Mouse (Mus musculus): ENCODE measurements around the gene Garnl3. TPM values are rescaled to one million over a fixed set of nuclear protein-coding genes. Genes with fewer than 3 reads are reported as not detected.

Gene Garnl3
- polyA plus RNA-seq, 1 experiment from 2014 or later, result 14.2 TPM

GRCm38 (mm10) chr2:32997792-32998191, 133.7 kb downstream of the Garnl3 start:
- in situ Hi-C loops (cut with MboI; ENCODE audit: low pct_unique_long_range_greater_than_20kb), result loop anchor here (25.0 kb wide), 1 partner anchor 390 kb away; no protein-coding TSS in a partner anchor
- DNase-seq (ENCODE audit: low read depth, low spot score) (no peak), ATAC-seq (no peak)
- ChIA-PET CTCF (interaction anchor here (1.4 to 1.7 kb wide), 2 partner anchors 8 to 11 kb away, joined by 3 to 9 read pairs; no protein-coding TSS in a partner anchor), POLR2A (interaction anchor here (0.6 kb wide), 1 partner anchor 142 kb away, joined by 3 read pairs; no protein-coding TSS in a partner anchor)
- H3K27me3 ChIP-seq, result no peaks in the 10 kb centered on the region
- no peak for TF ChIP-seq CTCF (IDR thresholded peaks at IDR 0.05)

GRCm38 (mm10) chr2:32997081-32997480, 134.4 kb downstream of the Garnl3 start:
- H3K27me3 ChIP-seq, result no peaks in the 10 kb centered on the region
- no peak for TF ChIP-seq CTCF (IDR thresholded peaks at IDR 0.05)
- DNase-seq (ENCODE audit: low read depth, low spot score), result no peak
- CTCF ChIA-PET, result interaction anchor here (1.4 to 1.7 kb wide), 2 partner anchors 9 to 12 kb away, joined by 3 to 9 read pairs; no protein-coding TSS in a partner anchor
- no peak for ATAC-seq
- POLR2A ChIA-PET, result no interaction called here
- in situ Hi-C loops (cut with MboI; ENCODE audit: low pct_unique_long_range_greater_than_20kb), result loop anchor here (25.0 kb wide), 1 partner anchor 390 kb away; no protein-coding TSS in a partner anchor

GRCm38 (mm10) chr2:32992130-32992529, 139.3 kb downstream of the Garnl3 start:
- ATAC-seq (no peak), DNase-seq (ENCODE audit: low read depth, low spot score) (no peak)
- H3K27me3 ChIP-seq, result no peaks in the 10 kb centered on the region
- ChIA-PET POLR2A (no interaction called here), CTCF (no interaction called here)
- in situ Hi-C loops (cut with MboI; ENCODE audit: low pct_unique_long_range_greater_than_20kb), result loop anchor here (25.0 kb wide), 1 partner anchor 395 kb away; no protein-coding TSS in a partner anchor
- TF ChIP-seq CTCF (IDR thresholded peaks at IDR 0.05), result no peak

GRCm38 (mm10) chr2:32990167-32990832, 141.2 kb downstream of the Garnl3 start:
- peak; percentile 74 for TF ChIP-seq CTCF (IDR thresholded peaks at IDR 0.05)
- no peaks in the 10 kb centered on the region for H3K27me3 ChIP-seq
- POLR2A ChIA-PET, result no interaction called here
- ATAC-seq (no peak), DNase-seq (ENCODE audit: low read depth, low spot score) (no peak)
- CTCF ChIA-PET, result no interaction called here
- in situ Hi-C loops (cut with MboI; ENCODE audit: low pct_unique_long_range_greater_than_20kb), result loop anchor here (25.0 kb wide), 1 partner anchor 397 kb away; no protein-coding TSS in a partner anchor

GRCm38 (mm10) chr2:32989376-32989775, 142.1 kb downstream of the Garnl3 start:
- ChIA-PET POLR2A (no interaction called here), CTCF (no interaction called here)
- no peaks in the 10 kb centered on the region for H3K27me3 ChIP-seq
- no peak for TF ChIP-seq CTCF (IDR thresholded peaks at IDR 0.05)
- DNase-seq (ENCODE audit: low read depth, low spot score) (no peak), ATAC-seq (no peak)
- in situ Hi-C loops (cut with MboI; ENCODE audit: low pct_unique_long_range_greater_than_20kb), result loop anchor here (25.0 kb wide), 1 partner anchor 398 kb away; no protein-coding TSS in a partner anchor

GRCm38 (mm10) chr2:32985844-32986243, 145.6 kb downstream of the Garnl3 start:
- no peak for ATAC-seq
- POLR2A ChIA-PET, result no interaction called here
- no peaks in the 10 kb centered on the region for H3K27me3 ChIP-seq
- TF ChIP-seq CTCF (IDR thresholded peaks at IDR 0.05), result no peak
- in situ Hi-C loops (cut with MboI; ENCODE audit: low pct_unique_long_range_greater_than_20kb), result loop anchor here (25.0 kb wide), 1 partner anchor 401 kb away; no protein-coding TSS in a partner anchor
- CTCF ChIA-PET, result no interaction called here
- DNase-seq (ENCODE audit: low read depth, low spot score), result no peak

GRCm38 (mm10) chr2:32983617-32984016, 147.8 kb downstream of the Garnl3 start:
- no peak for ATAC-seq
- in situ Hi-C loops (cut with MboI; ENCODE audit: low pct_unique_long_range_greater_than_20kb), result loop anchor here (25.0 kb wide), 1 partner anchor 404 kb away; no protein-coding TSS in a partner anchor
- DNase-seq (ENCODE audit: low read depth, low spot score), result no peak
- no peak for TF ChIP-seq CTCF (IDR thresholded peaks at IDR 0.05)
- H3K27me3 ChIP-seq, result no peaks in the 10 kb centered on the region
- CTCF ChIA-PET, result interaction anchor here (1.1 to 1.9 kb wide), 3 partner anchors 44 to 365 kb away, joined by 3 to 4 read pairs (median 4); partner anchors contain the start of gene Garnl3
- POLR2A ChIA-PET, result no interaction called here

- no peak for DNase-seq (ENCODE audit: low read depth, low spot score)
- CTCF ChIA-PET, result interaction anchor here (1.1 to 1.9 kb wide), 3 partner anchors 14 to 365 kb away, joined by 3 to 4 read pairs (median 3); no protein-coding TSS in a partner anchor
- in situ Hi-C loops (cut with MboI; ENCODE audit: low pct_unique_long_range_greater_than_20kb), result loop anchor here (25.0 kb wide), 1 partner anchor 405 kb away; no protein-coding TSS in a partner anchor
- ATAC-seq, result no peak
- POLR2A ChIA-PET, result no interaction called here
- no peak for TF ChIP-seq CTCF (IDR thresholded peaks at IDR 0.05)
- H3K27me3 ChIP-seq, result no peaks in the 10 kb centered on the region
Measured at GRCm38 (mm10) chr2:32982700-32983099, 148.8 kb downstream of the Garnl3 start.

GRCm38 (mm10) chr2:32981725-32982271, 149.7 kb downstream of the Garnl3 start, which contains the start of gene Slc2a8:
Slc2a8 (minus strand) TSS chr2:32982083.
- POLR2A ChIA-PET, result no interaction called here
- TF ChIP-seq CTCF (IDR thresholded peaks at IDR 0.05), result no peak
- CTCF ChIA-PET, result interaction anchor here (0.6 to 1.2 kb wide), 3 partner anchors 13 to 442 kb away, joined by 3 read pairs; no protein-coding TSS in a partner anchor
- DNase-seq (ENCODE audit: low read depth, low spot score) (peak; percentile 70), ATAC-seq (peak; percentile 95)
- in situ Hi-C loops (cut with MboI; ENCODE audit: low pct_unique_long_range_greater_than_20kb), result loop anchor here (25.0 kb wide), 1 partner anchor 406 kb away; no protein-coding TSS in a partner anchor
- H3K27me3 ChIP-seq, result no peaks in the 10 kb centered on the region

- TF ChIP-seq CTCF (IDR thresholded peaks at IDR 0.05), result no peak
- in situ Hi-C loops (cut with MboI; ENCODE audit: low pct_unique_long_range_greater_than_20kb), result loop anchor here (25.0 kb wide), 1 partner anchor 406 kb away; no protein-coding TSS in a partner anchor
- DNase-seq (ENCODE audit: low read depth, low spot score), result no peak
- peak; percentile 58 for ATAC-seq
- CTCF ChIA-PET, result interaction anchor here (1.2 kb wide), 1 partner anchor 22 kb away, joined by 3 read pairs; no protein-coding TSS in a partner anchor
- POLR2A ChIA-PET, result no interaction called here
- H3K27me3 ChIP-seq, result no peaks in the 10 kb centered on the region
Measured at GRCm38 (mm10) chr2:32981281-32981680, 150.2 kb downstream of the Garnl3 start.

Data from Patski (cell line).